1 mouse cellular context compared by ENCODE assay signal in genomic region chr2:32706971-32707370, GRCm38 (mm10).
TF ChIP-seq lines count a peak whose summit lies in the region.

No protein-coding gene starts in this region.

TF ChIP-seq in CH12.LX, 34 proteins besides CTCF, POLR2A, EP300 and RAD21 (continued from another document):
- no peak for TF ChIP-seq ZKSCAN1 (IDR thresholded peaks at IDR 0.05; ENCODE audit: borderline replicate concordance, low read depth, low read length)
- TF ChIP-seq ZNF384 (IDR thresholded peaks at IDR 0.05; ENCODE audit: low read depth, low read length), result no peak
- TF ChIP-seq MAFK (IDR thresholded peaks at IDR 0.05; ENCODE audit: insufficient replicate concordance, low read length), result no peak
- TF ChIP-seq TBP (conservative IDR thresholded peaks at IDR 0.05; ENCODE audit: low read depth, low read length), result no peak
- no peak for TF ChIP-seq MXI1 (IDR thresholded peaks at IDR 0.05; ENCODE audit: low read depth, low read length)
- no peak for TF ChIP-seq ELF1 (IDR thresholded peaks at IDR 0.05; ENCODE audit: low read depth, low read length)
- no peak for TF ChIP-seq MAX (IDR thresholded peaks at IDR 0.05; ENCODE audit: low read length)
- no peak for TF ChIP-seq IRF4 (IDR thresholded peaks at IDR 0.05; ENCODE audit: low read depth, low read length)
- TF ChIP-seq PAX5 (IDR thresholded peaks at IDR 0.05; ENCODE audit: low read length), result no peak
- no peak for TF ChIP-seq SMC3 (IDR thresholded peaks at IDR 0.05; ENCODE audit: low read depth, low read length)
- TF ChIP-seq RCOR1 (conservative IDR thresholded peaks at IDR 0.05; ENCODE audit: low read depth, low read length), result no peak
- no peak for TF ChIP-seq E2F4 (IDR thresholded peaks at IDR 0.05; ENCODE audit: insufficient replicate concordance, low read depth, low read length)
- no peak for TF ChIP-seq UBTF (IDR thresholded peaks at IDR 0.05; ENCODE audit: low read depth, low read length)
- TF ChIP-seq ZMIZ1 (IDR thresholded peaks at IDR 0.05; ENCODE audit: low read depth, low read length), result no peak
- no peak for TF ChIP-seq MAZ (IDR thresholded peaks at IDR 0.05; ENCODE audit: low read depth, low read length)
- no peak for TF ChIP-seq NELFE (IDR thresholded peaks at IDR 0.05; ENCODE audit: low read depth, low read length)
